Mouse (Mus musculus): ENCODE results near the gene Rxrg.

- TF ChIP-seq CTCF (conservative IDR thresholded peaks at IDR 0.05; ENCODE audit: low read length): no peak
- no peak for TF ChIP-seq NANOG (IDR thresholded peaks at IDR 0.05; ENCODE audit: borderline replicate concordance, low read length)
- no peak for TF ChIP-seq POU5F1 (IDR thresholded peaks at IDR 0.05; ENCODE audit: borderline replicate concordance, low read length)
These were observed 44.1 kb upstream of the Rxrg start for GRCm38 (mm10) chr1:167553959-167554526.
